Mouse (Mus musculus) embryonic fibroblast, embryonic 13.5 days (primary cell): ENCODE results near the gene Spem2.

Source experiments
- CTCF ChIP-seq: IDR thresholded peaks from 2 replicates; pipeline ENCODE4 v1.5.1; 2011; ENCODE audit warnings: mild to moderate bottlenecking, control low read depth, low read length, moderate library complexity, borderline replicate concordance; ENCODE audit not compliant: insufficient read depth
- POLR2A ChIP-seq: IDR thresholded peaks from 2 replicates; pipeline ENCODE4 v1.6.1; 2011; ENCODE audit warnings: low read depth, mild to moderate bottlenecking, control low read depth, low read length, moderate library complexity

DNA sequence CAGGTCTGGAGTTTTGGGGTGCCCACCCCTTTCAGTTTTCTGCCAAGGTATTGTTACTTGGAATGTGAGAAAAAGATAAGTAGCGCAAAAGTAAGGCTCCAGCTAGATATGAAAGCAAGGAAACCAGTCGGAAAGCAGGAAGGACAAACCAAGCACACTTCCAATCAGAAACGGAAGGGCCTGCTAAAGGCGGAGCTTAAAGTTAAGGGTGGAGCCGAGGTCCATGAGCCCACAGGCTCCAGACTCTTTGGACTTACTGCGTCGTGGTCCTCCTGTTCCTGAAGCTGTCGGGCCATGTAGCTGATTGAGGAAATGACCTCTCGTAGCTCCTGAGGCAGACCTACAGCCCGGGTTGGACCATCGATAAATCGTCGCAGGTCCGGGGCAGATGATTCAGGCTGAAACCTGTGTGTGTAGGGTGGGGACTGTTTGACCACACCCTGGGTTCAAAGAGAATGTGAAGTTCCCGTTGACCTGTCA, 33.4 kb downstream of the Spem2 start:
- no peak for TF ChIP-seq CTCF
- peak; percentile 21; the same call in 1 of the 2 replicates for TF ChIP-seq POLR2A
